Mouse (Mus musculus) intestine, postnatal 0 days (tissue): ENCODE results near the gene Nr3c2. TPM values are rescaled to one million over a fixed set of nuclear protein-coding genes. Genes with fewer than 3 reads are reported as not detected.

Source experiments
- ATAC-seq: fragments of 200-750 bp; cut with Nextera tagmentation; 2 replicates; pipeline ENCODE4 v1.8.0; 2017; ENCODE audit warnings: mild to moderate bottlenecking, moderate TSS enrichment, moderate library complexity
- H3K27ac ChIP-seq: fragments of 300-500 bp; sonication (generic); 2 replicates; pipeline ENCODE4 v1.5.1; 2014; ENCODE audit warnings: mild to moderate bottlenecking, low read depth, low read length, moderate library complexity
- H3K27me3 ChIP-seq: fragments of 300-500 bp; sonication (generic); replicated peaks from 2 replicates; pipeline ENCODE4 v1.6.1; 2014; ENCODE audit warnings: low read length, mixed read lengths; ENCODE audit not compliant: control insufficient read depth, insufficient read depth
- H3K36me3 ChIP-seq: fragments of 300-500 bp; sonication (generic); 2 replicates; pipeline ENCODE4 v1.6.1; 2014; ENCODE audit warnings: mild to moderate bottlenecking, moderate library complexity; ENCODE audit not compliant: control insufficient read depth, insufficient read depth
- H3K4me1 ChIP-seq: fragments of 300-500 bp; sonication (generic); replicated peaks from 2 replicates; pipeline ENCODE4 v1.6.1; 2014; ENCODE audit warnings: antibody characterized with exemption, low read length, mixed read lengths; ENCODE audit not compliant: control insufficient read depth, insufficient read depth
- H3K4me2 ChIP-seq: fragments of 300-500 bp; sonication (generic); replicated peaks from 2 replicates; pipeline ENCODE4 v1.6.1; 2014; ENCODE audit warnings: low read depth, mild to moderate bottlenecking, moderate library complexity
- H3K4me3 ChIP-seq: fragments of 300-500 bp; sonication (generic); 2 replicates; pipeline ENCODE4 v1.5.1; 2014; ENCODE audit warnings: low read depth, low read length
- H3K9ac ChIP-seq: fragments of 300-500 bp; sonication (generic); 2 replicates; pipeline ENCODE4 v1.6.1; 2014; ENCODE audit warnings: mild to moderate bottlenecking, low read depth, low read length
- H3K9me3 ChIP-seq: fragments of 300-500 bp; sonication (generic); 2 replicates; pipeline ENCODE4 v1.6.1; 2016; ENCODE audit warnings: mixed run types; ENCODE audit not compliant: control insufficient read depth
- CTCF ChIP-seq: sonication (generic); IDR thresholded peaks from 2 replicates; pipeline ENCODE4 v1.5.1; 2016; ENCODE audit warnings: low read depth, mild to moderate bottlenecking, control low read depth, antibody characterized with exemption, moderate library complexity
- WGBS: fragments of 180-500 bp; shearing (Covaris S2); extraction: QIAGEN DNeasy Blood & Tissue Kit; methylation state at CpG from one replicate; pipeline ENCODE4 v1.1.7; 2014; 5-methylcytosine and 5-hydroxymethylcytosine counted together
- polyA plus RNA-seq: library from polyadenylated mRNA; unstranded; fragments of >200 nt; fragmentation: Nextera tagmentation; extraction: Ambion mirVana; gene quantifications from 2 replicates; pipeline ENCODE4 v1.2.1, GENCODE M21; 2015

Gene Nr3c2
- polyA plus RNA-seq, 1 experiment from 2014 or later = 7.4 TPM

DNA sequence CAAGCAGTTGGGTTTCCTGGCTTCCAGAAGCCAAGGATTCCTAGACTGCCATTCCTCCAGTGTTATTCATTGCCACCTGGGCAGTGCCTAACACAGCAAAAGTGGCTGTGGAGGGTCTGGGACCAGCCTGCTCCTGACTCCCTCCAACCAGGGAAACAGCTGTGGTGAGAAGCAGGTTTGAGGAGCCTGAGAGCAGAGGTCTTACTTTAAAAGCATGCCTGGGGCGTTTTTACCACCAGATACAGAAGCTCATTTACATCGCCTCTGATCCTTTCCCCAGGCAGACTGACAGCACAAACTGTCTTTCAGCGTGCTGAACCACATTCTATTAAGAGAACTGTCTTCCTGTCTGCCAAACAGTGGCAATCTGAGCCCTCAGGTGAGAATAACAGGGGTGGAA is 380.7 kb downstream of the Nr3c2 start:
- Histone ChIP-seq H3K36me3 (peaks cover 12% of the 10 kb centered on the region; the same call in 1 of the 2 replicates), H3K4me3 (no peak overlapping the region), H3K4me1 (no peaks in the 10 kb centered on the region), H3K9me3 (no peaks in the 10 kb centered on the region), H3K9ac (no peak overlapping the region), H3K4me2 (no peak overlapping the region), H3K27me3 (no peaks in the 10 kb centered on the region), H3K27ac (no peak overlapping the region)
- no peak for TF ChIP-seq CTCF
- ATAC-seq = no peak
- WGBS = 56% methylated on average over 3 of the region's 3 CpGs

DNA sequence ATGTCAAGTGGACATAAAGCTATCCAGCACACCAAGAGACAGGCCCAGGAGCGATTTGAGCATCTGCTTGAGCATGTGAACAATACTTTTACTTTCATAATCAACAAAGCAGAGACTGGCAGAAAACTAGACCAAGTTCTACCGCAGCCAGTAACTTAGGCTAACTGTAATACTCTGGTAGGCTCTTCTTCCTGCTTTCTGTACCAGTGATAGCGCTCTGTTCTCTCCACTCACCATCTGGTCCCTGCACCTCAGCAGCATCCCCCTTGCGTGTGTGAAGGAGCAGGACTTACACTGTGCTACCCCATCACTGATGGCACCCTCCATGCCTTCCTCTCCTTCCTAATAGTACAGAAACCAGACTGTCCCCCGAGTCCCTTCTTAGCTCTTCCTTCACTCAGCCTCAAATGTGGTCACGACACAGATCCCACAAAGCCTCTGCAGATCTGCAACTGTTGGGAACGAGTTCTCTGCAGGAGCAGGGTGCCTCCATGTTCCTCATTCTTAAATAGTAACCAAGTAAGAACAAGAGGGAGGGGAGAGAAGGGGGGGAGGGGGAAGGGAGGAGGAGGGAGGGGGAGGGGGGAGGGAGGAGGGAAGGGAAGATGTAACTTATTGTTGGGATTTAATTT is 383.5 kb downstream of the Nr3c2 start:
- Histone ChIP-seq H3K9ac (no peak overlapping the region), H3K36me3 (no peaks in the 10 kb centered on the region), H3K9me3 (no peaks in the 10 kb centered on the region), H3K4me2 (no peak overlapping the region), H3K27me3 (no peaks in the 10 kb centered on the region), H3K4me1 (no peaks in the 10 kb centered on the region), H3K4me3 (no peak overlapping the region), H3K27ac (no peak overlapping the region)
- TF ChIP-seq CTCF = no peak
- ATAC-seq = no peak
- 80% methylated on average over 7 of the region's 7 CpGs for WGBS

DNA sequence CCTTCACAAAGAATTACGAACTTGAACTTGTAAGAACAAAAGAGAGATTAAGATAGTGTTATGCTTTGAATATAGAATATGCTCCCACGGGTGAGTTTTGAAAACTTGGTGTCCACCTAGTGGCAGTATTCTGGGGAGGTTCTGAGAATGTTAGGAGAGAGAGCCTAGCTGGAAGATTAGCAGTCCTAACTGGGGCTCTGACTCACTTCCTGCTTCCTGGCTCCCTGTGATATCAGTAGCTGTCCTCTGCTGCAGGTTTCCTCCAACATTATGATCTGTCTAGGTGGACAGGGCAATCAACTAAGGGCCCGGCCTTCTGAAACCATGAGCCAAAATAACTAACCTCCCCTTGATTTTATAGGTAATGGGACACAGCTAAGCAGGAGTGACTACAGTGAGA is 385.2 kb downstream of the Nr3c2 start:
- no peaks in the 10 kb centered on the region for H3K4me1 ChIP-seq
- no peak overlapping the region for H3K4me3 ChIP-seq
- no peak overlapping the region for H3K4me2 ChIP-seq
- 83% methylated on average over 3 of the region's 3 CpGs for WGBS
- no peak for ATAC-seq
- H3K36me3 ChIP-seq = no peaks in the 10 kb centered on the region
- no peaks in the 10 kb centered on the region for H3K27me3 ChIP-seq
- no peaks in the 10 kb centered on the region for H3K9me3 ChIP-seq
- no peak overlapping the region for H3K9ac ChIP-seq
- H3K27ac ChIP-seq = no peak overlapping the region
- TF ChIP-seq CTCF = 0 out of 2 replicates have a peak, but pooled peaks have one; percentile 10

DNA sequence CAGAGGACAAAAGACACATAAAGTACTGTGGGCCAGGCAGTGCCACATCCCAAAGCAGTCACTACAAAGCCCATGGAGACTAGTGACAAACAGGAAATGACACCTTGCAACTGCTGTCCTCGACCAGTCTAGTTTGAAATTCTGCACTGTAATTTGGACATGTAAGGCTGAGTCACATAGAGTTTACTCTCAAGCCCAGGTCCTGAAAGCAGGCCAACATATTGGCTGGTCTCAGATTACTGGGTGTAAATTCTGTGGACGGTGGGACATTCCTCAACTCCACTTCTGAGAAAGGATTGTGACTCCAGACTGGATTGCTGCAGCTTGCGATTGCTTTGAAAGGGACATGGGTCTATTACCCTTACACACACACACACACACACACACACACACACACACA is 388.8 kb downstream of the Nr3c2 start:
- no peak for ATAC-seq
- Histone ChIP-seq H3K4me2 (no peak overlapping the region), H3K9me3 (no peaks in the 10 kb centered on the region), H3K4me1 (no peaks in the 10 kb centered on the region), H3K36me3 (no peaks in the 10 kb centered on the region), H3K27me3 (no peaks in the 10 kb centered on the region), H3K9ac (no peak overlapping the region), H3K27ac (no peak overlapping the region), H3K4me3 (no peak overlapping the region)
- TF ChIP-seq CTCF = no peak
- WGBS = 77% methylated on average over 3 of the region's 3 CpGs

DNA sequence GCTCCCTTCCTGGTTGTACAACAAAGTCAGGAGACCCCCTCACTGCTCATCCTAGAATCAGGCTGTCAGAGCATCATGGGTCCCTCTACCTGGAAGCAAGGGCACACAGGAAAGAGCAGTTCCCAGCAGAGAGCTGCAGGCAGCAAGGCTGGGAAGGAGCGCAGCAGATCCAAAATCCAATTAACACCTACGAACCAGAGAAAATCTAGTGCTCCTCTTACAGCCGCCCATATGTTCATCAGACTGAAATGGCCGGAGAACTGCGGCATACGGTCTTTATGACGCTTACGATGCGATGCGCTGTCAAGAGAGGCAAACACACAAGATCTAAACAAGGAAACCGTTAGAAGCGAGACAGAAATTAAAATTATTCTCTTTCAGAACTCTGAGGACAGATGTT is 389.2 kb downstream of the Nr3c2 start:
- no peaks in the 10 kb centered on the region for H3K9me3 ChIP-seq
- no peak overlapping the region for H3K4me3 ChIP-seq
- ATAC-seq = no peak
- H3K9ac ChIP-seq = no peak overlapping the region
- H3K27ac ChIP-seq = no peak overlapping the region
- TF ChIP-seq CTCF = no peak
- WGBS = 91% methylated on average over 12 of the region's 12 CpGs
- H3K4me2 ChIP-seq = no peak overlapping the region
- no peaks in the 10 kb centered on the region for H3K27me3 ChIP-seq
- H3K36me3 ChIP-seq = no peaks in the 10 kb centered on the region
- H3K4me1 ChIP-seq = no peaks in the 10 kb centered on the region

DNA sequence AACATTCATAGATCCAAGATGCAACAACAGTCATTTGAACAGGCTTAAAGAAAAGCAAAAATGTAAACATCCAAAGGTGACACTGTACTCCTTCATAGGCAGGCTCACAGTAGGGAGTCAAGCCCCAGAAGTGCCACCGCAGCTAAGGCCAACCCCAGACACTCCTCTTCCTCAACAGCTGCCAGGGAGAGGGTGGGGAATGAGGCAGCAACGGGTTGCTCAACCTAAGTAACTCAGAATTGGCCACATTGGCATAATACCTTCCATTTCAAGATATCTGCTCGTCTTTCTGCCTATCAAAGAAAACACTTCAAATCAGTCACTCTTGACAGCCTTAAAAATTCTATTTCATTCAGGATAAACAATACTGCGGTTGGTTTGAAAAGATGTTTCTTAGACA is 392.9 kb downstream of the Nr3c2 start:
- no peaks in the 10 kb centered on the region for H3K27me3 ChIP-seq
- TF ChIP-seq CTCF = no peak
- ATAC-seq = no peak
- no peak overlapping the region for H3K4me3 ChIP-seq
- H3K4me1 ChIP-seq = no peaks in the 10 kb centered on the region
- no peak overlapping the region for H3K4me2 ChIP-seq
- no peaks in the 10 kb centered on the region for H3K9me3 ChIP-seq
- no peak overlapping the region for H3K9ac ChIP-seq
- 79% methylated on average over 4 of the region's 4 CpGs for WGBS
- no peaks in the 10 kb centered on the region; the same call in 1 of the 2 replicates for H3K36me3 ChIP-seq
- no peak overlapping the region for H3K27ac ChIP-seq

DNA sequence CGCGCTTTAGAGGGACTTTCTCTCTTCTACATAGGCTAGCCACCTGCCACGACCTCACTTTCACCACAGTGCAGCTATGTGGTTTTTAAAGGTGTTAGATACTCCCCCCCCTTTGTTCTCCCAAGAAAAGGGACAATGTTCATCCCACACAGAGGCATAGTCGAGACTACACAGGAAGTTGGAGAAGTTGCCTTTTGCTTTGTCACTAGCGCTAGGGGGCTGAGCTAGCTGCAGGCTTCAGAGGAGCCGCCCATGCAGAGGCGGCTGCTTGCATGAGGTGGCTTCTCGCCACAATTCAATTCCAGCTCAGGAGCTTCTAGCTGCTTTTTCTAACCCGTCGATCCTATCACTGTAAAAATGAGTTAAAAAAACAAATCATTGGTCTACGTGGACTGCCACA is 393.4 kb downstream of the Nr3c2 start:
- Histone ChIP-seq H3K27me3 (no peaks in the 10 kb centered on the region), H3K27ac (no peak overlapping the region), H3K36me3 (no peaks in the 10 kb centered on the region; the same call in 1 of the 2 replicates), H3K9ac (no peak overlapping the region), H3K4me1 (no peaks in the 10 kb centered on the region), H3K4me2 (no peak overlapping the region), H3K4me3 (no peak overlapping the region), H3K9me3 (no peaks in the 10 kb centered on the region)
- no peak for ATAC-seq
- no peak for TF ChIP-seq CTCF
- 87% methylated on average over 11 of the region's 11 CpGs for WGBS
